Mouse (Mus musculus) stomach, postnatal 0 days (tissue): Measurements from ENCODE around the gene B4galnt2.

Experiments
- CTCF ChIP-seq: IDR thresholded peaks from 2 replicates; pipeline ENCODE4 v1.5.1; 2016; ENCODE audit warnings: antibody characterized with exemption, low read depth, mild to moderate bottlenecking, moderate library complexity
- EP300 ChIP-seq: optimal IDR thresholded peaks from 2 replicates; pipeline ENCODE3; 2016; ENCODE audit warnings: antibody characterized with exemption

GRCm38 (mm10) chr11:95913959-95914566, 628 bp downstream of the B4galnt2 start:
- TF ChIP-seq CTCF = no peak
- no peak for TF ChIP-seq EP300
